Mouse (Mus musculus): ENCODE results near the gene Lsamp.

The Lsamp gene

DNA sequence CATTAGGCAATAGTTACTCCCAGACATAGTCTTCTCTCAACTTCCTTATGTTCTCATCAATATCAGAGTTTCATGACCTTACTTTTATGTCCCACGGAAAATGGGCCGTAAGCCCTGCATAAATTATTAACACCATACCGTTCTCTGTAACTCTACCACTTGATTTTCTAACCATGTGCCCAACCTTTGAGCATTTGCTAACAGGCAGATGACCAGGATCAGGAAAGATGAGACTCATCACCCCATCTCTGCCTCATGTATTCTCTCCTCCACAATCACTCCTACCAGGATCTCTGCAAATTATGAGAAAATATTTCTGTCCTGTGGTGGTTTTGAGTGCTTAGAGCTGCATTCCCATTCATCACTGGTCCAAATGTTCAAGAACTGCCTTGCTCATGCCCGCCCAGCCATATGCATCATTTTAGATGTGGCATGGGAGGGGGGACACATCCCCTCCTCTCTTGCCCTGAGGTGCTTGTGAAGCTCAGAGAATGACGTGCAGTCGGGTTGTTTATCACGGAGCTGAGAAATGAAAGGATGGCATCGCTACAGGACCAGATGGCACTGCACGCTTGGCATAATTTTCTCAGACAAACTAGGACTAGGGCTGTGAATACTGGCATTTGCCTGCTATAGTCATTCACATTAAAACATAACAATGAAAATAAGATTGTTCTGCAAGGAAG is 1744.9 kb downstream of the Lsamp start:
- intact Hi-C loops (cut with DNase I), result no loop called here

DNA sequence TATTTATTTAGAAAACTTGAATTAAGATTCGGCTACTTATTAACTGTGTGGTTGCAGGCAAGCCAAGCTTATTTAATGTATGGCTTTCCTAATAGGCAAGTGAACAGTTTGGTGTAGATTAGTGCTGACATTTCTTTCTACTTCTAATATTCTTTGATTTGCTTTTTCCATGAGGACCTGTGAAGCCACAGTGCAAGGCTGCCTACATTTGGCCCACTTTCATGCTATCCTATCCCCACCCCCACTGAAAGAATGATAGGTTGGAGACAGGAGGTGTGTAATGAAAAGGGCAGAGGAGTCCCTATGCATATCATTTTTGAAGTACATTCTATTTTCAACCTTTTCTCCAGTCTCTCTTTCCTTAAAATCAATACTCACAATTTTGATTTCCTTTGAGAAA is 1745.8 kb downstream of the Lsamp start:
- intact Hi-C loops (cut with DNase I), result loop anchor here (5.0 kb wide), 1 partner anchor 548 kb away; no protein-coding TSS in a partner anchor

DNA sequence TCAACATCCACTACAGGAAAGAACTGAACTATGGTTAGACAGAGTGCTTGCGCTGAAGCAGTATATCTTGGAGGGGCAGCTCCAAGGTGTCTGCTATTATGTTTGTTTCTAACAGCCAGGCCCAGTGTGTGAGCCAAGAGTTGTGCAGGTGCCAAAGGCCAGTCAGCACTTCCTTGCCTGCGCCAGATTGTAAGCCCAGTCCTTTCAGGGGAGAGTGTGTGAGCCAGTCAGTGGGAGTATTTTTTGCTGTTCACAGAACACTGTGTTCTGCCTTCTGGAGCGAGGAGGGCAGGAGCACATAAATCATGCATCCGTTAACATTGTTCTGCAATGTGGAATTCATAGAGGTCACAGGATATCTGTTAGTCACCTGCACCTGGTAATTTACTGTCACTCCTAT is 1760.9 kb downstream of the Lsamp start:
- intact Hi-C loops (cut with DNase I), result no loop called here

DNA sequence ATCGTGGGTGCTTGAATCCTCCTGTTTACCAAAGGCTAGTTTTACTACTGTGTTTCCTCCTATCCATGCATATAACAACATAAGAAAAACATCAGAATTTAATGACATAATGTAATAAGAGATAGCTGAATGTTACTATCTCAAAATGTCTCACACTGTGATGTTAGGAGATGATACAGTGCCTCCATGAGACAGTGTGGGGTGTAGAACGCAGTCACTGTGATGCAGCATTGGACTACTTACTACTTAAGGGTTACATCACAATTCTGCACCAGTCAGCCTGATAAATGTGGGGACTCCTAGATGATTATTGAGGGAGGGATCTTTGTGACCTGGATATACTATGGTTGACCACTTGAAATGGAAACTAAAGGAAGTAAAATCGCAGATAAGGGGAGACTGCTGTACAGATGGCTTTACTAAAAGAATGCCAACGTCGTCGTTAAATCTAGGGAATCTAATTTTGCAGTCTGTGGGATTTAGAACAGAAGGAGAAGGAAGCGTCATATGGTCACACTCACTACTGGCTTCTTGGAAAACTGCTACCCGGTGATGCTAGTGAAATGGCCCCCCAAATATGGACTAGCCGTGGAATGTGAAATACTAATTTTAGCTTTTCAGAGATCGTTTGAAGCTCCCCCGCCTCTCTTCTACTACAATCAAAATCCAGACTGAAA is 1762.2 kb downstream of the Lsamp start:
- intact Hi-C loops (cut with DNase I), result no loop called here

DNA sequence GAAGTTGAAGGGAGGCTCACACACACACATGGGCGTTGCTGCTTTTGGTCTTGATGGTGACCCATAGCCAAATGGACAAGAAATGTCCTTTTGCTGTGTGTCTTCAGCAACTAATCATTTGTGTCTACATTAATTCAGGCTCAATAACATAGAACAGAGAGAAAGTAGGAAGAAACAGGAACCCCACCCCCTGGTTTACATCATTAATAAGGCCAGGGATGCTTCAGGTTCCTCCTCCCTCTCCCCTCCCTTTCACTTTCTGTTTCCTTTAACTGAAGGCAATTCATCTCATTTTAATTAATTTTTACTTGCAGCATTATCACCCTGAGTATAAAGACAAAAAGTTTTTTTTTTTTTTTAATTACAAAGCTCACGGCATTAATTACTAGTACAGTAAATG is 1763.7 kb downstream of the Lsamp start:
- intact Hi-C loops (cut with DNase I), result no loop called here

DNA sequence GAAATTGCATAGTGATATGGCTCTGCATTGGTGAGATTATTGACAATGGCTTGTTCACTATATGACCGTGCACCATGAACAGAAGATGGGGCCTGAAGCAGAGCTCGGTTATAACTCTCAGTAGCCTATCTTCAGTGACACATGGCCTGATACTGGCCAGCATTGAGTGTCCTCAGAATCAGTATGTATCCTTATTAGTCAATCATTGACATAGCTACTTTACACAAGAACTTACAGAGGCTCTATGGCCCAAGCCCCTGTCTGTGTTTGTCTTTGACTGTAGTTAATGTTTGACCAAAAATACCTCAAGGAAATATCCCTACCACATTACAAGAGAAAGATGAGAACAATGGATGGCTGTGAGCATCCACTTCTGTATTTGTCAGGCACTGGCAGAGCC is 1764.6 kb downstream of the Lsamp start:
- intact Hi-C loops (cut with DNase I), result no loop called here

DNA sequence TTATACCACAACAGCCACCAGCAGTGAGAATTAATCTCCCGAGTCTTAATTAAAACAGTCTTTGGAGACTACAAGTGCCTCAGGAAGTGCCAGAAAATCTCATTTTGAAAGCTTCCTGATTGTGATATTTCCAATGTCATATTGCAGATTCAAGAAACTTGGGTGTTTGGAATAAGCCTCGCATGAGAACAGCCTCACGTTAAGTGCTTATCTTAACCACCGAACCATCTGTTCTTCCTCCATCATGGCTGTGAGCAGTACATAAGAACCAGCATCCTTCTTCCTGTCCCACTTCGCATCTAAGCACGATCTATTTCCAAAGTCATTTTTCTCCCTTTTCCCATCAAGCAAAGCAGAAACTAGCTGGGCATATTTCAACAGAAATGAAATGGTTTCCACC is 1780.1 kb downstream of the Lsamp start:
- intact Hi-C loops (cut with DNase I), result no loop called here

DNA sequence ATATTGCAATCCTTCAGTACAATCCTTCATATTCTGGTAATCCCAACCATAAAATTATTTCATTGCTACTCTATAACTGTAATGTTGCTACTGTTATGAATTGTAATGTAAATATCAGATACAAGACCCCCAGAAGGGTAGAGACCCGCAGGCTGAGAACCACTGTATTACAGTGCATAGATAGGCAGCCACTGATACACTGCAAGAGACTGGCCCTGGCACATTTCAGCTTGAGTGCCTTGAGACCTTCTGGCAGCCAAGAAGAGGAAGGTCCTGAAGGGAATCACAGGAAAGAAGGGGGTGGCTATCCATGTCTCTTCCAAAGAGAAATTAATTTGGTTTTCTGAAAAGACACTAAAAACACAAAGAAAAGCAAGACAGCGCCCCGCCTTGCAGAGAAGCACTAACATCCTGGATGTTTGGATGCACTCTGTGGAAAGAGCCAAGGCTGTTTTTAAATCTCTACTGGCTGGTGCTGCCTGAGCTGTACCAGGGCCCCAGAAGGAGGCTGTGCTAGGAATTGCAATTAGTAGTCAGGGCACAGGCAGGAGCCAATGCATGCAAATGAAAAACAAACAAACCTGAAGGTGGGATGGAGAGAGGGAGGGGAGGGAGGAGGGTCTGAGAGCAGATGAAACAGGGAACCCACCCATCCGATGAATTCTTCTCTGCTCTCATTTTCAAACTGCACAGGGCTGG is 1787.4 kb downstream of the Lsamp start:
- intact Hi-C loops (cut with DNase I), result no loop called here

DNA sequence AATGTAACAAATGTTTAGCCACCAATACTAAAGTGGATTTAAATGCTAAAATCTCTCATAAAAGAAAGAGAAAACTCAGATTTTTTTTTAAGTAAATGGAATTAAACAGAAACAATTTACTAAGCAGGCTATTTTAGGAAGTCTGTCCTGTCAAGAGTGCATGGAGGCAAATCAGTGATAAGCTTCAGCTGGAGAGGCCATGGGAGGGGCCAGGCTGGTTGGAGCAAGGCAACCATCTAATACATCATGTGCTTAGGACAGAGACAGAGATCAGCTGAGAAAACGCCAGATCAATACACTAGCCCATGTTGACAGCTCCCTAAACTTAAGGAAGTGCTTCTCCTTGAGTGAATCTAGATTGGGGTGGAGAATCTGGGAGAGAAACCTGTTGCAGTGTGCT is 1793.4 kb downstream of the Lsamp start:
- intact Hi-C loops (cut with DNase I), result no loop called here

DNA sequence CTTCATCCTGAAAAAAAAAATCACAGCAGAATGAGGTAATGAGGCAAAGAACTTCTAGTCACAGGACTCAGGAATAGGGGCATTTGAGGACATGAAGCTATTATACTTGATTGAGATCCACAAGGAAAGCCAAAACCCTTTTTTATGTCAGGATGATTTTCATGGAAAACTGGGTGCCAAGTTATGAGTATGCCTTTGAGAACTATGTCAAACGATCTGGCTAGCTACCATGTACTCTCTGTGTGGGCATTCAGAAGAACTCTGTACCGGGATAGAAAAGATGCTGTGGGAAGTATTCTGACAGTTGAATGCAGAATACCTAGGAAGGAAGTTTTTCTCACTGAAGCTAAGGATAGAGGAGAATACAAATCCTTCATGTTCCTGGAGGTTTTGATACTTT is 1801.4 kb downstream of the Lsamp start:
- intact Hi-C loops (cut with DNase I), result no loop called here

DNA sequence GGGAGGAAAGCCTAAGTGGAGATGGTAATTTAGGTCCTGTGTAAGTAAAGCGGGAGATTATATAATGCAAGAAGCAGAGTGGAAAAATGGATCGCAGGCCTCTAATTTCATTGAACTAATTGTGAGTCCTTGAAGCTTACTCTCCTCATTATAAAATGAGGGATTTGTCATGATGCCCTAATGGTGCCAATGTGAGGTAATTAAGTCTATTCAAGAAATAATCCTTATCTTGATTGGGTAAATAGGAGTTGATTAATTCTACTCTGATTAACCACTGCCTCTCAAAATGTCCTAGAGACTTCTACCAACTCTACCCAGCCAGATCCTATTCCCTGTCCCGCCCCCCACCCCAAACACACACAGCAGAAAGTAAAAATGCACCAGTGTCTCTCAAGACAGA is 1802.5 kb downstream of the Lsamp start:
- intact Hi-C loops (cut with DNase I), result no loop called here

DNA sequence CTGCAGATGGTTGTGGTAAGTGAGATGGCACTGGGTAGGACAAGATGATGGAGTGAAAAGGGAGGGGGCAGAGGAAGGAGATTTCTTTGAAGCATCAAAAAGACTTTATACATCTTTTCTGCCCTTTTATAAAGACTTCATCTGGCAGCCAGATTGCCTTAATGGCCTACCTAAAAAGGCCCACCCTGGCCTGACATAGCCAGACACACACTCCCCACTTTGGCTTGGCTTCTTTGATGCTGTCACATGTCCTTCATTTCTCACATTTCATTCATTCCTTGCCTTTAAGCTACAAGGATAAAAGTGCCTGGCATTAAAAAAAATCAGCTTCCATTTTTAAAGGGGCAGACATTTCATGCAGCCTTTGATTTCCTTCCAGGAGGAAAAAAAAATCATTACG is 1803.0 kb downstream of the Lsamp start:
- intact Hi-C loops (cut with DNase I), result no loop called here

DNA sequence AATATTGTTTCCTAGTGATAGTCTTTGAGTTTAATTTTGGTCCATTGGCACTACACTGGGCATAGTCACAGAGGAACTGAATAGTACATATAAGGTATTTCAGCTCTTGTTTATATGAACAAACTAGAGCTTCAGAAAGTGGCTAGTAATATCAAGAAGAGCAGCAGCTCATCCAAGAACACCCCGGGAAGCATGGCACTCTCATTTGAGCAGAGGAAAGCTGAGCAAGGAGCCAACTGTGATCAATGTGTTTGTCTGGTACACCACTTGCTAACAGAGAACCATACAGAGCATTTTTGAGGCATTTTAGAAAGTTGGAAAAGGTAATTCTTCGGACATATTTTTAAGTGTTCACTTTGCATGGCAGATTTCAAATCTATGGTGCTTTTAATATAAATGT is 1805.9 kb downstream of the Lsamp start:
- intact Hi-C loops (cut with DNase I), result no loop called here

DNA sequence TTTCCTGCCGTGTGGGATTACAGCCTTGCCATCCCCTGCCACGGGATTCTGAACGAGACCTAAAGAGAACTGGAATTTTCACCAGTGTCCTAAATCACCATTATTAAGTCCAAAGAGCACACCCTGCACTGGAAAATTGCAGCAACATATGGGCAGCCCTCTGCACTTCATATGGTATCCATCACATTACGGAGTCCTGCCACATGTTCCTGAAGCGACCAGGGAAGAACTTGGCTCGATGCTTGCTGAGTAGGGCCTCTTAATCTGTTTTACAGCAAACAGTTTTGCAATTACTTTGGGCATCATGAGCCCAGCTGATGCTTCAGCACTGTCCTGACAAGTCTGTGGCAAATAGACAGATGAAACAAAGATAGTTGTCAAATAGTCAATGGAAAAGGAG is 1836.2 kb downstream of the Lsamp start:
- intact Hi-C loops (cut with DNase I), result no loop called here

DNA sequence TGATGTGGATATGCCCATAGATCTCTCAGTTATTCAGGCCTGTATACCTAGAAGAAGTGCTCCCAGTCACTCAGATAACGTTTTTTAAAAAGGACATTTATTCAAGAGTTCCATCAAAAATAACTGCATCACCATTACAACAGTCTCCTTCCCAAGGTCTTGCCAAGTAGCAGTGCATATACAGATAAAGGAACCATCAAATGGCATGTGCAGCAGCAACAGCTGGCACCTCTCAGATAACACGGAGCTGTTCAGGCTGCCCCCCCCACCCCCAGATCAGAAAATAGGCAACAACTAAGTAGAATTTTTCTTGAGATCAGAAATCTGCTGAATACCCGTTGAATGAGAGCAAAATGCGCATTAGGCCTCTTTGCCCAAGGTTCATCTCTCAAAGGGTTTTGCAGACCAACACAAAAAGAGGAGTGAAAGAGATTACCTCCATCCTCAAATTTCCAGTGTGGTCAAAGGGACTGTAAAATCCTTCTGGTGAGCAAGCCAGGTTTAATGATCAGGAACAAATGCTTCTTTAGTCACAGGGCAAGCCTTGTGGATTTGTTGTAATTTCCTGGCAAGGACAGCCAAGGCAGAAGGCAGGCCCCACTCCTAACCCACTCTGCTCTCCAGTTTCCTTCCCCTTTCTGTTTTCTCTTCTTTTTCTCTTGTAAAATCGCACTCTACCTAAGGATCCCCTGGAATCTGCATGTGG is 1842.9 kb downstream of the Lsamp start:
- intact Hi-C loops (cut with DNase I), result no loop called here

DNA sequence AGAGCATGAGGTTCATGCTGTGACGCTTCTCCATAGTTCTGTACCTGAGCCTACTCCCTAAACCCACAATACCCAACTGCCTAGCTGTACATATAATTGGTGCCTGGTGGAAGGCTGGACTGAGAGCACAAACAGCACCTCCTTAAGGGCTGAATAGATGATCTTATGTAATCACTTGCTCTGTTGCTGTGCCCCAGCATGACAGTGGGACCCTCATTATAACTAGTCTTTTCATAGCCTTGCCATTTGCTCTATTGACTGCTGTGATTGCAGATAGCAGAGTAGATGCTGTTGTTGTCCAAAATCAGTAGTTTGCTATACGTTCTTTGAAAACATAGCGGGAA is 1843.4 kb downstream of the Lsamp start:
- intact Hi-C loops (cut with DNase I), result no loop called here

DNA sequence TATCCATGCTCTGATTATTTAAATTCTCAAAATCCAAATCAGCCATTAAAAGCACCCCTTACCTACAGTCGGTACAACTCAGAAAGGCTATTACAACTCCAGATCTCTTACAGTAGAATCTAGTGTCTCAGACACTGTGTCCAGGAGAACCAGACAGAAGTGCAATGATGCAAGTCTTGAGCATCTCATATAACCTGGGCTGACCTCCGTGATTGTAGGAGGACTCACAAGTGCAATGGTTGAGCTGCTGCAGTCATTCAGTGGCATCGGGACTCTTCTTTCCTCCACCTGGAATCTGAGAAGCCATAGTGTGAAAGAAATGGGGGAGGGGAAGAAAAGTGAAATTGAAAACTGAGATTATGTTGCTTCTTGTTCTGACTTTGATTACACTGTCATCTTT is 1850.5 kb downstream of the Lsamp start:
- intact Hi-C loops (cut with DNase I), result loop anchor here (2.0 to 10.0 kb wide), 3 partner anchors 140 to 576 kb away; no protein-coding TSS in a partner anchor

DNA sequence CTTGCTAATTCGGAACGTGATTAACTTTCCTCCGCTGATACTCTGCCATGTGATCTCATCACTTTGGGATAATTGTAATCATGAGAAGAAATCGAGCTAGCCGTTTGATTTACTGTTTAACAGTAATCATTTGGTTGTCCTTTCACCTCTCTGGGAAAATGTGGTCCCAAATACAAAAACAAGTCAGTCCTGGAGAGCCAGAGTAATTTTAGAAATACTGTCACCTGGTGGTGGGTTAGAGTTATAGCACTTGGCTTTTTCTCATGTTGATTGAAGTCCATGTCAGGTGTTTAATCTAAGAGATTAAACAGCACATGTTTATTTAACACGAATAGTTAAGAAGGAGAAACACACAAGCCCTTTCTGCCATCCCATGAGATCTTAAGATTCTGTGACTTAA is 1851.6 kb downstream of the Lsamp start:
- intact Hi-C loops (cut with DNase I), result loop anchor here (2.0 to 10.0 kb wide), 2 partner anchors 141 to 577 kb away; no protein-coding TSS in a partner anchor

DNA sequence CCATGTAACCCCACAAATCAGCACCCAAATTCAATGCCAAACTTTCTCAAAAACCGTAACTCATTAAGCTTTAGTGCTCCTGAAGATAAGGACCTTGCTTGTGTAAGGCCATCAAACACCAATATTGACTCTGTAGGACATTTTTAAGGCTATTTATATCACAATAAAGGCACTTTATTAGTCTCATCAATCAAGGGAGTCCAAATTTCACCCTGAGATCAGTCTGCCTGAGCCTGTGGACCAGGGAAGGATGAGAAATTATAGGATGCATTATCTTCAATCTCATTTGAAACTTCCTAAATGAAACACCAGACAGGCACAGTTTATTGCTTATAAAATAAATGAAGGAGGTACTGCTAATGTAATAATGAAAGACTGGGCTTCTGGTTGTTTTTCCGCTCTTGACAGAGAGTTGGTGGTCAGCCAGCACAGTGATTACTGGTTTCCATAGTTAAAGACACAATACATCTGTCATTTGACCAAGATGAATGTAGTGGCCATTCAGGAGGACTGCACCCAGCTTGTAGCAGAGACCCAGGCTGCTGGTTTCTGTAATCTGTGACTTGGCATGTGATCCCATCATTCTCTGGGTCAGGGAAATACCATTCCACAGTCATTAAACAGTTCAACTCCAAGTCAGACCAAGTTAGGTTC is 1855.7 kb downstream of the Lsamp start:
- intact Hi-C loops (cut with DNase I), result loop anchor here (10.0 kb wide), 1 partner anchor 145 kb away; no protein-coding TSS in a partner anchor

DNA sequence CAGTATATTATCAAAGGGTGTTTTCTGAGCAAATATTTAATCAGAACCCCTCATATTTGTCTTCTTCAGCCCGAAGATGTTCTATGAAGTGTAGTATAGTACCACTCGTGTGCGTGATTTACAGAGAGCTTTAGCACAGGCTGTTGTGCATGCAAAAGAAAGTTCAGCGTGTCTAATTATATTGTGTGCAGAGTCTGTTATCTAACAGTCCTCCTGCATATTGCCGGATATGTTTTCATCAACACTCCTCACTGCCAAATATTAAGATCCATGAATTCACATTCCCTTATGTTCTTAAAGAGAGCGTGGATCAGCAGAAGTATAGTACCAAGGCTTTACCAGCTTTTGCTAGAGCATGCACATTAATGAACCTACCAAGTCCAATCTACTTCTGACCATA is 1862.7 kb downstream of the Lsamp start:
- intact Hi-C loops (cut with DNase I), result no loop called here

DNA sequence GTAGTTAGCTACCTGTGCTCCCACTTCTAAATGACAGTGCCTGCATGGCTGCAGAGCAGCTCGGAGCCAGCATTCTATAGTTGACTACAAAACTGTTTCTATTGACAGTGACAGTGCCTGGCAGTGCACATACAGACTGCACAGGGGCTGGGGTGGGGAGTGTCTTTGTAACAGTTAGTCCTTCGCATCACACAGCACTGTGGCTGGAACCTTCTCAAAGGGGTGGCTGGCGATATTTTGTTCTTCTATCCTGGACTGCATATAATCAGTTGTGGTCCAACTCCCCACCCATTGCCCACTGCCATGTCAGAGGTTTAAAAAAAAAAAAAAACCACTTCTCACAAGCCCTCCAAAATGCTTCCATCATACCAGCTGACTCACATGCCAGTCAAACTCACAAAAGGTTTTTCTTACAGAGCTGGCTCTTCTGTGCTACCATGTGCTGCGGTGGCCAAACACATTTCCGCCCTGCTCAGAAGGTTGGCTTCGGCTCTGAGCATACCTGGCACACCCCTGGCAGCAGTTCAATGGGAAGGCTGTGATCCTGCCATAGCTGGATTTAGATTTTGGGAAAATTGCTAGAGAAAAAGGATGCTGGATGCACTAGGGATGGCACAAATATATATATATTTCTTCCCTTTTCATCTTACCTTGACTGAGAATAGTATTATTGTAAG is 1887.9 kb downstream of the Lsamp start:
- intact Hi-C loops (cut with DNase I), result no loop called here

Data from adrenal gland (tissue).